Mouse (Mus musculus): ENCODE results near the gene C2cd3. TPM values are rescaled to one million over a fixed set of nuclear protein-coding genes. Genes with fewer than 3 reads are reported as not detected.

Gene C2cd3
- polyA plus RNA-seq, 1 experiment from 2014 or later: 20.1 TPM

DNA sequence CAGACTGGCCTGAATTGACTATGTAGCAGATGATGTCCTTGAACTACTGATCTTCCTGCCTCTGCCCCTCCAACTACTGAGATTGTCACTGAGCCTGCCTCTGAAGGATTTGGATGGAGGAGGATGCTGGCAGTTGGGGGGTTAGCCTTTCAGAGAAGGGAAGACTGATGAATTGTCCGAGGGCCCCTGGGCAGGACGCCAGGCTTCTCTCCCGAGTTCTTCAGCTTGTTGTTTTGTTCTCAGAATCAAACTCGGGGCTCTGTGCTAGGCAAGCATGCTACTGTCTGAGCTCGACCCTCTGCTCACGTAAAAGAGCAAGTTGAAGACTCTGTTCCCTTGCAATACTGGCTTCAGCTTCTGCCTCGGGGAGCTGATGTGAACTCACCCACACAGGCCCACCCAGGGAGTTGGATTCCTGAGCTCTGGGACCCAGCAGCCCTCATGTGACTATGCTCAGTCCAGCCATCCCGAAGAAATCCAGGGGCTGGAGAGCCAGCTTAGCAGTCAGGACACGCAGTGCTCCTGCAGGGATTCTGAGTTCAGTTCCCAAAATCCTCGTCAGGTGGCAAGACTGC is 116.5 kb downstream of the C2cd3 start:
- ATAC-seq (ENCODE audit: insufficient number of reproducible peaks, low FRiP score): no peak
- no peak overlapping the region for H3K4me2 ChIP-seq
- H3K27ac ChIP-seq (ENCODE audit: poor library complexity, severe bottlenecking): no peak overlapping the region
- H3K27me3 ChIP-seq (replicated peaks): no peaks in the 10 kb centered on the region
- H3K4me1 ChIP-seq (replicated peaks): peaks cover 18% of the 10 kb centered on the region
- H3K9me3 ChIP-seq (replicated peaks): no peaks in the 10 kb centered on the region
- no peak overlapping the region for H3K9ac ChIP-seq
- WGBS: 36% methylated on average over 10 of the region's 10 CpGs
- no peaks in the 10 kb centered on the region for H3K36me3 ChIP-seq
- H3K4me3 ChIP-seq: no peak overlapping the region

DNA sequence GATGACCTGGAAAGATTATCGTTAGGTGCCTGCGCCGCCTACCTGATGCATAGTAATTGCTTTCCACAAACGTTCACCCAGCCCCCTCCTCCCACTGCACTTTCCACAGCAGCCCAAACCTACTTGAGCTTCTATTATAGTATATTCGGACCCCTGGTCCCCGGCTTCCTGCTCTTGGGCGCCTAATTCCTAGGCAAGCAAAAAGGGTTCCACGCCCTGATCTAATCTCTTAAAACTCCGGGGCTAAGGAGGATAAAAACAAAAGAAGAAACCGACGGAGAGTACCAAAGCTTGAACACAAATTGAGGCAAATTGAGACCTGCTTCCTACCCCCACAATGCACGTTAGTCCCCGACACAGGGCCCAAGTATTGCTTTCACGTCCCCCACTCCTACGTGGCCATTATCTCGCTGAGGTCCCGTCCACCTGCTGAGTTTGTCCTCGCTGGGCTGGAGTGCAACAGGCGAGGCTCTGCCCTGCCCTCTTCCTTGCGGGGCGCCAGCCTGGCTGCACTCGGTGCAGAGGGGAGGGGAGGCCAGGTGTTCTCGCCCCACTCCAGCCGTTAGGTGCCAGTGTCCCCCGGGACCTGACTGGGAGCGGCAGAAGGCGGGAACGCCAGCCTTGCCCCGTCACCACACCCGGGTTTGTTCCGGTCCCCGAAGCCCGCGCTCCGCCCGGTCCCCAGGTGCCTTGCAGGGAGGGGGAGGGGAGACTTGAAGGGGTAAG is 120.5 kb downstream of the C2cd3 start:
- H3K36me3 ChIP-seq: peaks cover 14% of the 10 kb centered on the region
- H3K27me3 ChIP-seq (replicated peaks): no peaks in the 10 kb centered on the region
- peak overlapping the region; percentile 92 for H3K4me2 ChIP-seq
- ATAC-seq (ENCODE audit: insufficient number of reproducible peaks, low FRiP score): peak; percentile 66
- H3K4me1 ChIP-seq (replicated peaks): peaks cover 51% of the 10 kb centered on the region
- H3K4me3 ChIP-seq: peak overlapping the region; percentile 56
- WGBS: 2% methylated on average over 36 of the region's 36 CpGs
- no peaks in the 10 kb centered on the region for H3K9me3 ChIP-seq (replicated peaks)
- H3K27ac ChIP-seq (ENCODE audit: poor library complexity, severe bottlenecking): peak overlapping the region; percentile 79
- H3K9ac ChIP-seq: peak overlapping the region; percentile 68

DNA sequence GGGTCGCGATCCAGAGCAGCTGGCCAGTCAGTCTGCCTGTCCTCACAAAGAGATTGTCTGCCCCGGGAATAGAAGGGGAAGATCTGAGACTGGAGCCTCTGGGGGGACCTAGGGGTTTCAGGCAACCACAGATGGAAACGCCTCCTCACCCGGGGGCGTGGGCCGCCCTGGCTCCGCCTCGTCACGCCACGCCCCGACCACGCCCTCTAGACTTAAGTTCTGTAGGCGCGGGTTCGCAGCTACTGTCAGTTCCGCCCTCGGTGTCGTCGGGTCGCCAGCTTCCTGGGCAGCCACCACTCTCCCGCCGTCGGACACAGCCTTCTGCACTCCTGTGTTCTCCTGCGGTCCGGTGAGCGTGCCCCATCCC is 121.1 kb downstream of the C2cd3 start, which contains the start of gene Ucp2:
Gene Ucp2, plus strand, starts transcription at position 221 of the 367 bp plus-strand sequence.
- WGBS: 0% methylated on average over 27 of the region's 27 CpGs
- peak within 1 kb of the TSS; percentile 68 for H3K9ac ChIP-seq
- H3K4me1 ChIP-seq (replicated peaks): peaks cover 51% of the 10 kb centered on the region
- H3K27ac ChIP-seq (ENCODE audit: poor library complexity, severe bottlenecking): peak within 1 kb of the TSS; percentile 79
- H3K4me3 ChIP-seq: peak within 1 kb of the TSS; percentile 56
- H3K27me3 ChIP-seq (replicated peaks): no peaks in the 10 kb centered on the region
- peak; percentile 88 for ATAC-seq (ENCODE audit: insufficient number of reproducible peaks, low FRiP score)
- no peaks in the 10 kb centered on the region for H3K9me3 ChIP-seq (replicated peaks)
- H3K36me3 ChIP-seq: peaks cover 19% of the 10 kb centered on the region
- peak within 1 kb of the TSS; percentile 92 for H3K4me2 ChIP-seq

DNA sequence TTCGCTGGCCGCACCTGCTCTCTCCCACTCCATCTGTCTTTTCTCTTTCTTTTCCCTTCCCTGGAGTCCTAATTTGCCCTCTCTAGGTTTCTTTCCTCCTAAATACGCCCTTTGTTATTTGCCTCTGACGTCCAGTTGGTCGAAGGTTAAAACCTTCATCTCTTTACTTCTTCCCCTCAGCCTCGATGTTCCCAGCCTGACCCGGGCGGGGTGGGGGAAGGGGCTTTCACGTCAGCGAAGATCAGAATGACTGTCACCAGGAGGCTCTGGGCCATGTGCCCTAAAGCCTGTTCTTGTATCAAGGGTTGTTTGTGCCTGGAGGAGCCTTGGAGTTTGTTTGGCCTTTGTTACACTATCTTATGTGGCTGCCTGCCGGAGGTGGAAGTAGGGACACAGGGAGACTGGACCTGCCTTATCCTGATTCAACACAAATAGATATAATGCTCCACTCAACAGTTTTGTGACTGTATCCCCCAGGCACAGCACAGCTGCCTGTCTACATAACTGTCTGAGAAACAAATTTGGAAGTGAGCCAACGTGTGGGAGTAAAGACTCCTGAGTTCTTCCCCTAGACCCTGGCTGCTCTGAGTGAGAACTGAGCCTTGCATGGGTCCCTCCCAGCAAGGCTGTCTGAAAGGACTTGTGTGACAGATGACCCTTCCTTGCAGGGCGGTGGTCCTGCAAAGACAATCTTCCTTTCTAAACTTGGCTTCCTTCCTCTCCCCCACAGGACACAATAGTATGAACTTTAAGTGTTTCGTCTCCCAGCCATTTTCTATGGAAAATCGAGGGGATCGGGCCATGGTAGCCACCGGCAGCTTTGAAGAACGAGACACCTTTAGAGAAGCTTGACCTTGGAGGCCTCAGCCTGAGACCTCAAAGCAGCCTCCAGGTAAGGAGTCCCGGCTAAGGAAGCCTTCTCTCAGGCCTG is 121.7 kb downstream of the C2cd3 start:
- WGBS: 27% methylated on average over 19 of the region's 19 CpGs
- ATAC-seq (ENCODE audit: insufficient number of reproducible peaks, low FRiP score): peak; percentile 19; the same call in 1 of the 2 replicates
- peak overlapping the region; percentile 79 for H3K27ac ChIP-seq (ENCODE audit: poor library complexity, severe bottlenecking)
- peaks cover 26% of the 10 kb centered on the region for H3K36me3 ChIP-seq
- H3K27me3 ChIP-seq (replicated peaks): no peaks in the 10 kb centered on the region
- peaks cover 46% of the 10 kb centered on the region for H3K4me1 ChIP-seq (replicated peaks)
- peak overlapping the region; percentile 92 for H3K4me2 ChIP-seq
- H3K9ac ChIP-seq: peak overlapping the region; percentile 68
- peak overlapping the region; percentile 56 for H3K4me3 ChIP-seq
- H3K9me3 ChIP-seq (replicated peaks): no peaks in the 10 kb centered on the region

DNA sequence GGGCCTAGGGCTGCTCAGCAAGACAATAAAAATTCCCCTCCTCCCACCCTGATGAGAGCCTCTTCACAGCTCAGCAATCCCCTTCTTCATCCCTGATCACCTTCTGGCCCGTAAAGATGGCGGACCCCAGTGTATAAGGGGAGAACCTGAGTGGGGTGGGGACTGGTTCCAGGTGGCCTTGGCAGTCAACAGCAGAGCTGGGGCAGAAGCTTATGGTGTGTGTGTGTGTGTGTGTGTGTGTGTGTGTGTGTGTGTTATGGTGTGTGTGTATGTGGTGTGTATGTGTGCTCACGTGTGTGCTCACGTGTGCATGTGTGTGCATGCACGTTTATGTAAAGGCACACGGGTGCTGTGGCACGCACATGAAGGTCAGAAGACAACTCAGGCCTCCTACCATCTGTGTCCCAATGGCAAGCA is 122.4 kb downstream of the C2cd3 start:
- Histone ChIP-seq H3K27me3 (replicated peaks) (no peaks in the 10 kb centered on the region), H3K4me3 (peak overlapping the region; percentile 56), H3K9me3 (replicated peaks) (no peaks in the 10 kb centered on the region), H3K4me1 (replicated peaks) (peaks cover 45% of the 10 kb centered on the region), H3K4me2 (peak overlapping the region; percentile 92), H3K27ac (ENCODE audit: poor library complexity, severe bottlenecking) (peak overlapping the region; percentile 79), H3K36me3 (peaks cover 32% of the 10 kb centered on the region), H3K9ac (peak overlapping the region; percentile 68)
- no peak for ATAC-seq (ENCODE audit: insufficient number of reproducible peaks, low FRiP score)
- whole genome bisulfite sequencing: 90% methylated on average over 7 of the region's 7 CpGs

DNA sequence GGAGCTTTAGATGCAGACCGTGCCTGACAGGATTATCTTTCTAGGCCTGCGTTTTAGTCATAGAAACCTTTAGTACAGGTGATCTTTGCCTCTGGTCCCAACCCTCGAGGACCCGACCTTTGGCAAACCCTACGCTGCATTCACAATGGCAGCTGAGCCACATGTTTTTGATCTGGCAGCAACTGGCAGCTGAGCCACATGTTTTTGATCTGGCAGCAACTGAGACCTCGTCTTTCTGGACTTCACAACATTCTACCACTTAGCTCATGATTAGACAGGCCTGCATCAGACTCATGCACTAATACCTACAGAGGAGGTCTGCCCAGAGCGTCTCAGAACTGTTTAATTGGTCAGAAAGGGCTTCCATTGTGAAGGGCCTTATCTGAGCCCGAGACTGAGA is 123.0 kb downstream of the C2cd3 start:
- Histone ChIP-seq H3K27me3 (replicated peaks) (no peaks in the 10 kb centered on the region), H3K4me2 (peak overlapping the region; percentile 92), H3K4me1 (replicated peaks) (peaks cover 46% of the 10 kb centered on the region), H3K27ac (ENCODE audit: poor library complexity, severe bottlenecking) (peak overlapping the region; percentile 79), H3K9ac (peak overlapping the region; percentile 5; the same call in 1 of the 2 replicates), H3K36me3 (peaks cover 38% of the 10 kb centered on the region), H3K4me3 (peak overlapping the region; percentile 56), H3K9me3 (replicated peaks) (no peaks in the 10 kb centered on the region)
- ATAC-seq (ENCODE audit: insufficient number of reproducible peaks, low FRiP score): no peak
- WGBS: 34% methylated on average over 8 of the region's 8 CpGs

DNA sequence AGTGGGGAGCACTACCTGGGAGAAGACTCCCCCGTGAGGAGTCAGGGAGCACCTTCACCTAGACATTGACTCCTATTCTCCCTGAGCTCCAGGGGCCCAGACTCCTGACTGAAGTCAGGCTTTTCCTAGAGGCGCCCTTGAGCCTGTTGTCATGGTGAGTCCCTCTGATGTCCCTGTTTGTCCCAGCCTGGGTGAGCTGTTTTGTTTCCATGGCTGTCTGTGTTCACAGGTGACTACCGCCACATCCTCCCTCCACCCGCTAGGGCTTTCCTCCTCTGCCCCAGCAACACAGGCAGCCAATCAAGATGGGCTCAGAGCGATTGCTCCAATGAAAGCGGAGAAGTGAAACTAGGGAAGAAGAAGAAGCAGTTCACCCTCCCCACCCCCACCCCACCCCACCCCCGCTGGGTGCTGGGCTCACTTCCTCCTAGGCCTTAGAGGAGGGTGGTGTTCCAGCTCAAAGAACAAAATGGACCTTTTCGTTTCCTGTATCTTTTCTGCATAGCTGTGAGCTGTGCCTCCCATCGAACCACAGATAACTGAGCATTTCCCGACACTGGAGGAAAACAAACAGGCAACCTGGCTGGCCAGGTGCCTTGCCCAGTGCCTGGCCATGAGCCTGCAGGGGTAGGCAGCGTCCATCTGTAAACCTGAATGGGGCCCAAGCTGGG is 123.7 kb downstream of the C2cd3 start:
- WGBS: 18% methylated on average over 11 of the region's 11 CpGs
- Histone ChIP-seq H3K27me3 (replicated peaks) (no peaks in the 10 kb centered on the region), H3K27ac (ENCODE audit: poor library complexity, severe bottlenecking) (peak overlapping the region; percentile 79), H3K36me3 (peaks cover 43% of the 10 kb centered on the region), H3K4me3 (peak overlapping the region; percentile 56), H3K9ac (peak overlapping the region; percentile 42), H3K4me2 (peak overlapping the region; percentile 92), H3K9me3 (replicated peaks) (no peaks in the 10 kb centered on the region), H3K4me1 (replicated peaks) (peaks cover 53% of the 10 kb centered on the region)
- peak; percentile 65 for ATAC-seq (ENCODE audit: insufficient number of reproducible peaks, low FRiP score)

DNA sequence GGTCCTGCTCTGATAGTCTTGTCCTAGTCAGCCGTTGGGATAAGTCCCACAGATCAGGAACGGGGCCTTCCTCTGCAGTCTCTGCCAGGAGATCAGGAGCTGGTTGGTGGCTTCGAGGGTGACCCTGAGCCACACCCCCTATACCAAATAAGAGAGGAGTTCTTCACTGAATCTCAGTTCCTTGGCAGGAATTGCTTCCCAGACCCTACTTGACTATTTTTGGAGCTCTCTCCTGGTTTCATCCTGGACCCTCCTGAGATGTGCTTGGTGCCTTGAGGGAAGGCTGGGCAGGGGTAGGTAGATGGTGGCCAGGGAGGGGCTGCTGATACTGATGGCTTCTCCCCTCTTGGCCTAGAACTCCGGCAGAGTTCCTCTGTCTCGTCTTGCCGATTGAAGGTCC is 124.3 kb downstream of the C2cd3 start:
- Histone ChIP-seq H3K27ac (ENCODE audit: poor library complexity, severe bottlenecking) (no peak overlapping the region), H3K4me2 (peak overlapping the region; percentile 92), H3K36me3 (peaks cover 43% of the 10 kb centered on the region), H3K4me3 (no peak overlapping the region), H3K27me3 (replicated peaks) (no peaks in the 10 kb centered on the region), H3K9ac (no peak overlapping the region), H3K9me3 (replicated peaks) (no peaks in the 10 kb centered on the region), H3K4me1 (replicated peaks) (peaks cover 59% of the 10 kb centered on the region)
- 73% methylated on average over 6 of the region's 6 CpGs for WGBS
- ATAC-seq (ENCODE audit: insufficient number of reproducible peaks, low FRiP score): no peak

DNA sequence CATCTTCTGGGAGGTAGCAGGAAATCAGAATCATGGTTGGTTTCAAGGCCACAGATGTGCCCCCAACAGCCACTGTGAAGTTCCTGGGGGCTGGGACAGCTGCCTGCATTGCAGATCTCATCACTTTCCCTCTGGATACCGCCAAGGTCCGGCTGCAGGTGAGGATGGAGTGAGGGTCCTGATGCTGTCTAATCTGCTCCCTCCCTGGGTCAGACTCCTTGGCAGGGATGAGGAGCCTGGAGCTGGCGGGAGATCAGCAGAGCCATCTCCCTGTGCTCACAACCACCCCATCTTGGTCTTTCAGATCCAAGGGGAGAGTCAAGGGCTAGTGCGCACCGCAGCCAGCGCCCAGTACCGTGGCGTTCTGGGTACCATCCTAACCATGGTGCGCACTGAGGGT is 124.8 kb downstream of the C2cd3 start:
- no peaks in the 10 kb centered on the region for H3K27me3 ChIP-seq (replicated peaks)
- no peak overlapping the region for H3K9ac ChIP-seq
- no peaks in the 10 kb centered on the region for H3K9me3 ChIP-seq (replicated peaks)
- 96% methylated on average over 9 of the region's 9 CpGs for WGBS
- H3K27ac ChIP-seq (ENCODE audit: poor library complexity, severe bottlenecking): no peak overlapping the region
- no peak overlapping the region for H3K4me3 ChIP-seq
- H3K36me3 ChIP-seq: peaks cover 43% of the 10 kb centered on the region
- H3K4me2 ChIP-seq: no peak overlapping the region
- peaks cover 59% of the 10 kb centered on the region for H3K4me1 ChIP-seq (replicated peaks)
- ATAC-seq (ENCODE audit: insufficient number of reproducible peaks, low FRiP score): no peak

DNA sequence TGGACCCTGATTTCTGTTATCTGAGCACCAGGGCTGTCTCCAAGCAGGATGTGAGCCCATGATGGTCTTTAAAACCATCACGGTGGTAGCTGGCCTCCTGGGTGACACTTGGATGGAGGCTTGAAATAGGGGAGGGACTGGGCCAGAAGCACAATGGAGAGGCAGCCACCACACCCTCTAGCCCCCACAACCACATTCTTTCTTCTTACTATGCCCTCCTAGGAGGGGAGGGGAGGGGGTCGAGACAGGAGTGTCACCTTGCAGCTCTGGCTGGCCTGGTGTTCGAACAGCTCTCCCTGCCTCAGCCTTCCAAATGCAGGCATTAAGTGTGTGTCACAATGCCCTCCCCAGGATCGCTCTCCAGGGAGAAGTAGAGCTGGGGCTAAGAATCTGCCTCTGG is 125.4 kb downstream of the C2cd3 start:
- Histone ChIP-seq H3K27ac (ENCODE audit: poor library complexity, severe bottlenecking) (no peak overlapping the region), H3K9me3 (replicated peaks) (no peaks in the 10 kb centered on the region), H3K4me3 (no peak overlapping the region), H3K4me2 (no peak overlapping the region), H3K9ac (no peak overlapping the region), H3K36me3 (peaks cover 43% of the 10 kb centered on the region), H3K4me1 (replicated peaks) (peaks cover 56% of the 10 kb centered on the region), H3K27me3 (replicated peaks) (no peaks in the 10 kb centered on the region)
- WGBS: 72% methylated on average over 4 of the region's 4 CpGs
- no peak for ATAC-seq (ENCODE audit: insufficient number of reproducible peaks, low FRiP score)
